Comparison of ENCODE assay signal across 9 mouse cellular contexts in genomic region chr15:79075658-79076365, GRCm38 (mm10). TPM values are rescaled to one million over a fixed set of nuclear protein-coding genes. Genes with fewer than 3 reads are reported as not detected.
DNase-seq lines count a peak whose midpoint lies in the region; ATAC-seq and TF ChIP-seq lines count a peak whose summit lies in the region.
"Had no signal": no experiment of that assay in that cellular context is flagged by ENCODE, and none has a peak within 500 bp of the region (broad histone marks: within the 10 kb centered on the region; RNA-seq: fewer than 3 reads in every experiment).

No protein-coding gene starts in this region.

- no peak for TF ChIP-seq RAD21 in MEL (IDR thresholded peaks at IDR 0.05; ENCODE audit: low read depth, low read length)

- TF ChIP-seq EP300 in MEL (IDR thresholded peaks at IDR 0.05; ENCODE audit: low read depth in 1 of 2, low read length in 2 of 2): no peak
- no peak for TF ChIP-seq EP300 in heart, postnatal 0 days (IDR thresholded peaks at IDR 0.05; ENCODE audit: low read depth)

- no peaks in the 10 kb centered on the region for H3K27me3 ChIP-seq in heart, embryonic 15.5 days
- no peaks in the 10 kb centered on the region for H3K27me3 ChIP-seq in MEL (ENCODE audit: control insufficient read depth in 1 of 2, insufficient read depth in 2 of 2, low read length in 2 of 2)
- no peaks in the 10 kb centered on the region for H3K27me3 ChIP-seq in heart, postnatal 0 days (ENCODE audit: control insufficient read depth, insufficient read depth, low read length)
- H3K27me3 ChIP-seq in midbrain, embryonic 10.5 days (ENCODE audit: low read depth, poor library complexity, severe bottlenecking): no peaks in the 10 kb centered on the region
- H3K27me3 ChIP-seq: Patski had no signal

- no peak for TF ChIP-seq POLR2A in MEL (IDR thresholded peaks at IDR 0.05; ENCODE audit: control insufficient read depth in 1 of 2, insufficient read depth in 1 of 2, low read depth in 1 of 2, low read length in 2 of 2, poor library complexity in 1 of 2)

- H3K27ac ChIP-seq in heart, embryonic 15.5 days: peak overlapping the region; percentile 85; the same call in 1 of the 2 replicates
- H3K27ac ChIP-seq in MEL (ENCODE audit: control insufficient read depth, low read depth, low read length): peak overlapping the region; percentile 82
- H3K27ac ChIP-seq in heart, postnatal 0 days (ENCODE audit: low read depth): peak overlapping the region; percentile 89
- peak overlapping the region; percentile 89 for H3K27ac ChIP-seq in midbrain, embryonic 10.5 days (replicated peaks)

- peaks cover 15% of the 10 kb centered on the region for H3K4me1 ChIP-seq in heart, embryonic 15.5 days (replicated peaks)
- H3K4me1 ChIP-seq in MEL (ENCODE audit: control insufficient read depth in 1 of 2, insufficient read depth in 2 of 2, low read length in 2 of 2): peaks cover 0 to 18% of the 10 kb centered on the region in 2 experiments; a peak in 2 of 4 replicates
- peaks cover 6% of the 10 kb centered on the region for H3K4me1 ChIP-seq in heart, postnatal 0 days (ENCODE audit: control insufficient read depth, insufficient read depth)
- peaks cover 31% of the 10 kb centered on the region for H3K4me1 ChIP-seq in midbrain, embryonic 10.5 days

- TF ChIP-seq CTCF in MEL (IDR thresholded peaks at IDR 0.05 in 2 of 3, conservative IDR thresholded peaks at IDR 0.05 in 1 of 3; ENCODE audit: control insufficient read depth in 1 of 3, insufficient read depth in 1 of 3, low read depth in 2 of 3, low read length in 3 of 3, poor library complexity in 1 of 3, severe bottlenecking in 1 of 3): no peak
- TF ChIP-seq CTCF in heart, postnatal 0 days (IDR thresholded peaks at IDR 0.05; ENCODE audit: low read depth): no peak

- peak overlapping the region; percentile 92 for H3K4me3 ChIP-seq in heart, embryonic 15.5 days
- H3K4me3 ChIP-seq in MEL (ENCODE audit: control insufficient read depth in 1 of 2, insufficient read depth in 1 of 2, low read depth in 2 of 2, low read length in 2 of 2): peak overlapping the region; percentile 83 to 89
- peak overlapping the region; percentile 83 for H3K4me3 ChIP-seq in heart, postnatal 0 days (ENCODE audit: low read depth, low read length)
- H3K4me3 ChIP-seq in midbrain, embryonic 10.5 days: peak overlapping the region; percentile 96

- peak overlapping the region; percentile 87 for H3K4me2 ChIP-seq in heart, embryonic 15.5 days
- peak overlapping the region; percentile 92 for H3K4me2 ChIP-seq in heart, postnatal 0 days (ENCODE audit: low read depth, low read length)

- peak overlapping the region; percentile 91 for H3K9ac ChIP-seq in heart, embryonic 15.5 days
- peak overlapping the region; percentile 98 for H3K9ac ChIP-seq in MEL (ENCODE audit: control insufficient read depth, low read depth, low read length, poor library complexity, severe bottlenecking)
- H3K9ac ChIP-seq in heart, postnatal 0 days (replicated peaks; ENCODE audit: low read depth, low read length): peak overlapping the region; percentile 83

- peaks cover 29% of the 10 kb centered on the region for H3K79me2 ChIP-seq in MEL (ENCODE audit: control insufficient read depth, insufficient read depth, low read length, poor library complexity)

- ATAC-seq in heart, embryonic 15.5 days (replicated peaks; ENCODE audit: insufficient number of reproducible peaks, insufficient read depth, low FRiP score, low read depth): no peak
- ATAC-seq in heart, postnatal 0 days (ENCODE audit: insufficient read depth, low read depth): no peak

- 31% methylated on average over 15 of the region's 15 CpGs for WGBS in heart, embryonic 15.5 days
- WGBS in heart, postnatal 0 days: 30% methylated on average over 15 of the region's 15 CpGs
- WGBS in midbrain, embryonic 10.5 days: 41% methylated on average over 15 of the region's 15 CpGs

- H3K36me3 ChIP-seq in heart, embryonic 15.5 days: peaks cover 38% of the 10 kb centered on the region
- peaks cover 14 to 17% of the 10 kb centered on the region in 2 experiments for H3K36me3 ChIP-seq in MEL (ENCODE audit: control insufficient read depth in 1 of 2, insufficient read depth in 2 of 2, low read length in 2 of 2)
- peaks cover 46% of the 10 kb centered on the region for H3K36me3 ChIP-seq in heart, postnatal 0 days (replicated peaks; ENCODE audit: control insufficient read depth, insufficient read depth, low read length)
- peaks cover 46% of the 10 kb centered on the region for H3K36me3 ChIP-seq in midbrain, embryonic 10.5 days

- DNase-seq in heart, adult 8-10 months (ENCODE audit: low spot score): no peak
- DNase-seq in MEL (ENCODE audit: low read depth, low spot score): no peak
- DNase-seq in heart, postnatal 0 days (ENCODE audit: low spot score): no peak
- no peak for DNase-seq in midbrain, embryonic 10.5 days (ENCODE audit: low spot score)
- DNase-seq in embryo, embryonic 11 days: no peak
- DNase-seq in cerebellum, postnatal 14 days: no peak
- DNase-seq in cerebellum, adult 8-10 months: no peak

- H3K9me3 ChIP-seq in heart, embryonic 15.5 days (replicated peaks): no peaks in the 10 kb centered on the region
- no peaks in the 10 kb centered on the region for H3K9me3 ChIP-seq in MEL (replicated peaks; ENCODE audit: insufficient read depth, low read length)
- no peaks in the 10 kb centered on the region for H3K9me3 ChIP-seq in heart, postnatal 0 days (replicated peaks; ENCODE audit: control insufficient read depth, low read length)
- no peaks in the 10 kb centered on the region for H3K9me3 ChIP-seq in midbrain, embryonic 10.5 days (replicated peaks)

TF ChIP-seq in MEL, 35 proteins besides CTCF, POLR2A, EP300 and RAD21:
- TF ChIP-seq BHLHE40 (IDR thresholded peaks at IDR 0.05; ENCODE audit: borderline replicate concordance, low read depth, low read length) (no peak), RCOR1 (IDR thresholded peaks at IDR 0.05; ENCODE audit: low read depth, low read length) (peak; percentile 37; the same call in 1 of the 2 replicates)

RNA-seq across cellular contexts. Expression of gene Eif3l, which starts 0.8 kb away (rescaled TPM):
- polyA plus RNA-seq in heart, embryonic 15.5 days (2015; fragmentation: Nextera tagmentation; extraction: Ambion mirVana): 131 and 151 TPM in 2 replicates
- total RNA-seq in heart, adult 8-10 months (2022): 10 to 100 TPM; 70.2 to 76.0 (median 74.9) TPM
- total RNA-seq in MEL (2012; rRNA removed): 394 and 395 TPM in 2 replicates
- 100 to 1,000 TPM; 301 to 442 TPM for polyA plus RNA-seq in MEL (2012; ENCODE audit: insufficient read depth in 1 of 2, insufficient read length in 2 of 2, low read depth in 1 of 2, low replicate concordance in 2 of 2, missing spikeins in 1 of 2)
- 183 and 210 TPM in 2 replicates for total RNA-seq in heart, postnatal 0 days (2014; rRNA removed; ENCODE audit: low replicate concordance)
- polyA plus RNA-seq in heart, postnatal 0 days (2015; fragmentation: Nextera tagmentation; extraction: Ambion mirVana): 114 and 123 TPM in 2 replicates
- polyA plus RNA-seq in midbrain, embryonic 10.5 days (2016; fragmentation: Nextera tagmentation; extraction: Ambion mirVana): 260 and 273 TPM in 2 replicates

RNA-seq across cellular contexts. Expression of gene Ankrd54, which starts 13.1 kb away (rescaled TPM):
- 20.4 and 31.6 TPM in 2 replicates for polyA plus RNA-seq in heart, embryonic 15.5 days (2015; fragmentation: Nextera tagmentation; extraction: Ambion mirVana)
- 1 to 10 TPM; 6.3 to 8.0 (median 7.6) TPM for total RNA-seq in heart, adult 8-10 months (2022)
- 42.3 and 43.4 TPM in 2 replicates for total RNA-seq in MEL (2012; rRNA removed)
- polyA plus RNA-seq in MEL (2012; ENCODE audit: insufficient read depth in 1 of 2, insufficient read length in 2 of 2, low read depth in 1 of 2, low replicate concordance in 2 of 2, missing spikeins in 1 of 2): 10 to 100 TPM in 1 of 2 experiments, not detected in 1; 62.2 TPM
- total RNA-seq in heart, postnatal 0 days (2014; rRNA removed; ENCODE audit: low replicate concordance): 20.9 and 27.1 TPM in 2 replicates
- 14.1 and 15.6 TPM in 2 replicates for polyA plus RNA-seq in heart, postnatal 0 days (2015; fragmentation: Nextera tagmentation; extraction: Ambion mirVana)
- polyA plus RNA-seq in midbrain, embryonic 10.5 days (2016; fragmentation: Nextera tagmentation; extraction: Ambion mirVana): 65.1 and 66.6 TPM in 2 replicates

RNA-seq across cellular contexts. Expression of gene Micall1, which starts 32.9 kb away (rescaled TPM):
- 20.2 and 23.3 TPM in 2 replicates for polyA plus RNA-seq in heart, embryonic 15.5 days (2015; fragmentation: Nextera tagmentation; extraction: Ambion mirVana)
- total RNA-seq in heart, adult 8-10 months (2022): 10 to 100 TPM; 41.2 to 42.2 (median 41.5) TPM
- total RNA-seq in MEL (2012; rRNA removed): 4.1 and 4.8 TPM in 2 replicates
- 10 to 100 TPM in 1 of 2 experiments, not detected in 1; 13.5 TPM for polyA plus RNA-seq in MEL (2012; ENCODE audit: insufficient read depth in 1 of 2, insufficient read length in 2 of 2, low read depth in 1 of 2, low replicate concordance in 2 of 2, missing spikeins in 1 of 2)
- total RNA-seq in heart, postnatal 0 days (2014; rRNA removed; ENCODE audit: low replicate concordance): 45.9 and 52.9 TPM in 2 replicates
- polyA plus RNA-seq in heart, postnatal 0 days (2015; fragmentation: Nextera tagmentation; extraction: Ambion mirVana): 13.2 and 19.0 TPM in 2 replicates
- polyA plus RNA-seq in midbrain, embryonic 10.5 days (2016; fragmentation: Nextera tagmentation; extraction: Ambion mirVana): 5.2 and 7.1 TPM in 2 replicates

RNA-seq across cellular contexts. Expression of gene Galr3, which starts 34.1 kb away (rescaled TPM):
- not detected in 2 replicates for polyA plus RNA-seq in heart, embryonic 15.5 days (2015; fragmentation: Nextera tagmentation; extraction: Ambion mirVana)
- not detected for total RNA-seq in heart, adult 8-10 months (2022)
- total RNA-seq in MEL (2012; rRNA removed): 2.5 and 2.6 TPM in 2 replicates
- polyA plus RNA-seq in MEL (2012; ENCODE audit: insufficient read depth in 1 of 2, insufficient read length in 2 of 2, low read depth in 1 of 2, low replicate concordance in 2 of 2, missing spikeins in 1 of 2): 1 to 10 TPM in 1 of 2 experiments, not detected in 1; 4.5 TPM
- total RNA-seq in heart, postnatal 0 days (2014; rRNA removed; ENCODE audit: low replicate concordance): not detected in 2 replicates
- polyA plus RNA-seq in heart, postnatal 0 days (2015; fragmentation: Nextera tagmentation; extraction: Ambion mirVana): not detected in 2 replicates
- not detected in 2 replicates for polyA plus RNA-seq in midbrain, embryonic 10.5 days (2016; fragmentation: Nextera tagmentation; extraction: Ambion mirVana)

RNA-seq across cellular contexts. Expression of gene H1f0, which starts 47.6 kb away (rescaled TPM):
- polyA plus RNA-seq in heart, embryonic 15.5 days (2015; fragmentation: Nextera tagmentation; extraction: Ambion mirVana): 289 and 300 TPM in 2 replicates
- 10 to 100 TPM; 64.1 to 92.7 (median 77.5) TPM for total RNA-seq in heart, adult 8-10 months (2022)
- 28.2 and 33.5 TPM in 2 replicates for total RNA-seq in MEL (2012; rRNA removed)
- polyA plus RNA-seq in MEL (2012; ENCODE audit: insufficient read depth in 1 of 2, insufficient read length in 2 of 2, low read depth in 1 of 2, low replicate concordance in 2 of 2, missing spikeins in 1 of 2): 100 to 1,000 TPM in 1 of 2 experiments, 10 to 100 TPM in 1; 46.8 to 213 TPM
- total RNA-seq in heart, postnatal 0 days (2014; rRNA removed; ENCODE audit: low replicate concordance): 318 and 358 TPM in 2 replicates
- polyA plus RNA-seq in heart, postnatal 0 days (2015; fragmentation: Nextera tagmentation; extraction: Ambion mirVana): 210 and 229 TPM in 2 replicates
- polyA plus RNA-seq in midbrain, embryonic 10.5 days (2016; fragmentation: Nextera tagmentation; extraction: Ambion mirVana): 421 and 499 TPM in 2 replicates
